Mouse (Mus musculus): ENCODE data around the gene Serac1. TPM values are rescaled to one million over a fixed set of nuclear protein-coding genes. Genes with fewer than 3 reads are reported as not detected.

Gene Serac1
- total RNA-seq, 2 experiments from 2014 or later = 6.5 to 7.3 TPM

- Histone ChIP-seq H3K4me3 (no peak overlapping the region), H3K27ac (no peak overlapping the region)
- intact Hi-C loops (cut with DNase I) = no loop called here
- no peak for TF ChIP-seq CTCF (IDR thresholded peaks at IDR 0.05)
- peak; percentile 3 for DNase-seq
Measured at GRCm38 (mm10) chr17:6009606-6010005, 69.9 kb downstream of the Serac1 start.

GRCm38 (mm10) chr17:6008590-6008989 lies 71.0 kb downstream of the Serac1 start:
- no peak for TF ChIP-seq CTCF (IDR thresholded peaks at IDR 0.05)
- peak; percentile 23 for DNase-seq
- Histone ChIP-seq H3K27ac (peak overlapping the region; percentile 20; the same call in 1 of the 2 replicates), H3K4me3 (no peak overlapping the region)
- intact Hi-C loops (cut with DNase I) = no loop called here

- no peak overlapping the region for H3K4me3 ChIP-seq
- intact Hi-C loops (cut with DNase I) = no loop called here
- TF ChIP-seq CTCF (IDR thresholded peaks at IDR 0.05) = no peak
- peak; percentile 22 for DNase-seq
- peak overlapping the region; percentile 38; the same call in 1 of the 2 replicates for H3K27ac ChIP-seq
Measured at GRCm38 (mm10) chr17:6007902-6008301, 71.6 kb downstream of the Serac1 start.

GRCm38 (mm10) chr17:6007101-6007780 lies 72.3 kb downstream of the Serac1 start:
- H3K27ac ChIP-seq = peak overlapping the region; percentile 38
- intact Hi-C loops (cut with DNase I) = no loop called here

GRCm38 (mm10) chr17:6005638-6006471 lies 73.7 kb downstream of the Serac1 start:
- peak; percentile 73 for DNase-seq
- intact Hi-C loops (cut with DNase I) = no loop called here
- Histone ChIP-seq H3K4me3 (peak overlapping the region; percentile 27), H3K27ac (peak overlapping the region; percentile 84)
- TF ChIP-seq CTCF (IDR thresholded peaks at IDR 0.05) = peak; percentile 45

More at GRCm38 (mm10) chr17:6007101-6007780, 72.3 kb downstream of the Serac1 start:
- peak; percentile 20 for DNase-seq
- H3K4me3 ChIP-seq = no peak overlapping the region
- no peak for TF ChIP-seq CTCF (IDR thresholded peaks at IDR 0.05)

- Histone ChIP-seq H3K27ac (peak overlapping the region; percentile 84), H3K4me3 (no peak overlapping the region)
- intact Hi-C loops (cut with DNase I) = no loop called here
- no peak for TF ChIP-seq CTCF (IDR thresholded peaks at IDR 0.05)
- no peak for DNase-seq
Measured at GRCm38 (mm10) chr17:6005246-6005637, 74.3 kb downstream of the Serac1 start.

- DNase-seq = no peak
- no peak for TF ChIP-seq CTCF (IDR thresholded peaks at IDR 0.05)
- H3K27ac ChIP-seq = no peak overlapping the region
- intact Hi-C loops (cut with DNase I) = no loop called here
- H3K4me3 ChIP-seq = no peak overlapping the region
Measured at GRCm38 (mm10) chr17:6003661-6004060, 75.9 kb downstream of the Serac1 start.

GRCm38 (mm10) chr17:6002563-6002962 lies 77.0 kb downstream of the Serac1 start:
- H3K27ac ChIP-seq = peak overlapping the region; percentile 13; the same call in 1 of the 2 replicates
- intact Hi-C loops (cut with DNase I) = no loop called here
- DNase-seq = no peak
- no peak overlapping the region for H3K4me3 ChIP-seq
- TF ChIP-seq CTCF (IDR thresholded peaks at IDR 0.05) = no peak

- intact Hi-C loops (cut with DNase I) = no loop called here
- DNase-seq = no peak
- peak overlapping the region; percentile 40; the same call in 1 of the 2 replicates for H3K4me3 ChIP-seq
- no peak for TF ChIP-seq CTCF (IDR thresholded peaks at IDR 0.05)
- peak overlapping the region; percentile 76 for H3K27ac ChIP-seq
Measured at GRCm38 (mm10) chr17:6001836-6002235, 77.7 kb downstream of the Serac1 start.

- no peak for TF ChIP-seq CTCF (IDR thresholded peaks at IDR 0.05)
- intact Hi-C loops (cut with DNase I) = no loop called here
- peak overlapping the region; percentile 76 for H3K27ac ChIP-seq
- H3K4me3 ChIP-seq = peak overlapping the region; percentile 40
- no peak for DNase-seq
Measured at GRCm38 (mm10) chr17:6001389-6001788, 78.2 kb downstream of the Serac1 start.

- Histone ChIP-seq H3K4me3 (peak overlapping the region; percentile 40), H3K27ac (peak overlapping the region; percentile 76)
- TF ChIP-seq CTCF (IDR thresholded peaks at IDR 0.05) = no peak
- peak; percentile 77 for DNase-seq
- intact Hi-C loops (cut with DNase I) = no loop called here
Measured at GRCm38 (mm10) chr17:6000864-6001319, 78.6 kb downstream of the Serac1 start.

GRCm38 (mm10) chr17:5999039-5999543 lies 80.5 kb downstream of the Serac1 start:
- intact Hi-C loops (cut with DNase I) = no loop called here
- Histone ChIP-seq H3K4me3 (peak overlapping the region; percentile 70), H3K27ac (peak overlapping the region; percentile 95)
- DNase-seq = no peak
- TF ChIP-seq CTCF (IDR thresholded peaks at IDR 0.05) = no peak

- peak overlapping the region; percentile 70 for H3K4me3 ChIP-seq
Measured at GRCm38 (mm10) chr17:5998235-5998500, 81.4 kb downstream of the Serac1 start.

More at GRCm38 (mm10) chr17:5998235-5998500, 81.4 kb downstream of the Serac1 start:
- TF ChIP-seq CTCF (IDR thresholded peaks at IDR 0.05) = no peak
- DNase-seq = no peak
- H3K27ac ChIP-seq = peak overlapping the region; percentile 95
- intact Hi-C loops (cut with DNase I) = no loop called here

Measured in gastrocnemius, adult 2 months (tissue).